Mouse (Mus musculus): ENCODE results near the gene Exosc10. TPM values are rescaled to one million over a fixed set of nuclear protein-coding genes. Genes with fewer than 3 reads are reported as not detected.

The Exosc10 gene
- polyA plus RNA-seq, 1 experiment from 2014 or later, result 95.6 TPM

- no peak for ATAC-seq (ENCODE audit: low FRiP score, low read depth)
- Histone ChIP-seq H3K36me3 (peaks cover 54% of the 10 kb centered on the region), H3K9ac (no peak overlapping the region), H3K27ac (no peak overlapping the region), H3K27me3 (replicated peaks) (no peaks in the 10 kb centered on the region), H3K4me1 (no peaks in the 10 kb centered on the region), H3K4me2 (replicated peaks) (no peak overlapping the region), H3K4me3 (no peak overlapping the region), H3K9me3 (no peaks in the 10 kb centered on the region)
- WGBS, result 85% methylated on average over 4 of the region's 4 CpGs
Observed at GRCm38 (mm10) chr4:148583257-148583656, 25.0 kb downstream of the Exosc10 start.

- no peaks in the 10 kb centered on the region for H3K9me3 ChIP-seq
- WGBS, result 87% methylated on average over 9 of the region's 9 CpGs
- H3K4me3 ChIP-seq, result no peak overlapping the region
- no peak overlapping the region for H3K9ac ChIP-seq
- 0 out of 2 replicates have a peak, but pooled peaks cover 4% of the 10 kb centered on the region for H3K4me1 ChIP-seq
- ATAC-seq (ENCODE audit: low FRiP score, low read depth), result no peak
- peaks cover 21% of the 10 kb centered on the region for H3K36me3 ChIP-seq
- no peak overlapping the region for H3K4me2 ChIP-seq (replicated peaks)
- no peaks in the 10 kb centered on the region for H3K27me3 ChIP-seq (replicated peaks)
- H3K27ac ChIP-seq, result no peak overlapping the region
Observed at GRCm38 (mm10) chr4:148586648-148587047, 28.4 kb downstream of the Exosc10 start.

- Histone ChIP-seq H3K36me3 (peaks cover 8% of the 10 kb centered on the region), H3K4me1 (peaks cover 20% of the 10 kb centered on the region), H3K27ac (no peak overlapping the region), H3K4me3 (no peak overlapping the region), H3K4me2 (replicated peaks) (no peak overlapping the region), H3K9me3 (no peaks in the 10 kb centered on the region), H3K27me3 (replicated peaks) (no peaks in the 10 kb centered on the region), H3K9ac (no peak overlapping the region)
- no peak for ATAC-seq (ENCODE audit: low FRiP score, low read depth)
- WGBS, result 86% methylated on average over 9 of the region's 9 CpGs
Observed at GRCm38 (mm10) chr4:148588793-148589192, 30.6 kb downstream of the Exosc10 start.

GRCm38 (mm10) chr4:148589565-148589964 is 31.3 kb downstream of the Exosc10 start:
- 61% methylated on average over 6 of the region's 8 CpGs for WGBS
- no peak for ATAC-seq (ENCODE audit: low FRiP score, low read depth)
- H3K27me3 ChIP-seq (replicated peaks), result no peaks in the 10 kb centered on the region

GRCm38 (mm10) chr4:148590421-148591170 is 32.4 kb downstream of the Exosc10 start:
- H3K9ac ChIP-seq, result peak overlapping the region; percentile 82; the same call in 1 of the 2 replicates
- H3K27ac ChIP-seq, result no peak overlapping the region
- no peaks in the 10 kb centered on the region for H3K9me3 ChIP-seq
- peak overlapping the region; percentile 94 for H3K4me3 ChIP-seq
- peaks cover 24% of the 10 kb centered on the region for H3K36me3 ChIP-seq
- peak overlapping the region; percentile 98 for H3K4me2 ChIP-seq (replicated peaks)
- no peak for ATAC-seq (ENCODE audit: low FRiP score, low read depth)
- 6% methylated on average over 18 of the region's 18 CpGs for WGBS
- no peaks in the 10 kb centered on the region for H3K27me3 ChIP-seq (replicated peaks)
- peaks cover 20% of the 10 kb centered on the region for H3K4me1 ChIP-seq

More at GRCm38 (mm10) chr4:148589565-148589964, 31.3 kb downstream of the Exosc10 start:
- Histone ChIP-seq H3K9ac (no peak overlapping the region), H3K4me2 (replicated peaks) (no peak overlapping the region), H3K4me1 (peaks cover 20% of the 10 kb centered on the region), H3K27ac (no peak overlapping the region), H3K4me3 (no peak overlapping the region), H3K36me3 (peaks cover 16% of the 10 kb centered on the region), H3K9me3 (no peaks in the 10 kb centered on the region)

- no peaks in the 10 kb centered on the region for H3K27me3 ChIP-seq (replicated peaks)
- peak; percentile 99 for ATAC-seq (ENCODE audit: low FRiP score, low read depth)
- no peak within 1 kb of the TSS for H3K27ac ChIP-seq
- H3K9ac ChIP-seq, result peak within 1 kb of the TSS; percentile 82
- H3K36me3 ChIP-seq, result peaks cover 30% of the 10 kb centered on the region
- peaks cover 20% of the 10 kb centered on the region for H3K4me1 ChIP-seq
- WGBS, result under 1% methylated on average over 50 of the region's 50 CpGs
- H3K4me3 ChIP-seq, result peak within 1 kb of the TSS; percentile 94
- H3K9me3 ChIP-seq, result no peaks in the 10 kb centered on the region
- peak within 1 kb of the TSS; percentile 98 for H3K4me2 ChIP-seq (replicated peaks)
Observed at GRCm38 (mm10) chr4:148591171-148591630, 33.0 kb downstream of the Exosc10 start, which contains the start of gene Srm. TSS of gene Srm (plus strand) at chr4:148591503.

GRCm38 (mm10) chr4:148591637-148592380 is 33.6 kb downstream of the Exosc10 start:
- H3K36me3 ChIP-seq, result peaks cover 36% of the 10 kb centered on the region
- peak overlapping the region; percentile 94 for H3K4me3 ChIP-seq
- peak overlapping the region; percentile 82 for H3K9ac ChIP-seq
- peak overlapping the region; percentile 98 for H3K4me2 ChIP-seq (replicated peaks)
- H3K27me3 ChIP-seq (replicated peaks), result no peaks in the 10 kb centered on the region
- peak; percentile 72 for ATAC-seq (ENCODE audit: low FRiP score, low read depth)
- peaks cover 20% of the 10 kb centered on the region for H3K4me1 ChIP-seq
- no peak overlapping the region for H3K27ac ChIP-seq
- WGBS, result under 1% methylated on average over 53 of the region's 53 CpGs
- no peaks in the 10 kb centered on the region for H3K9me3 ChIP-seq

GRCm38 (mm10) chr4:148593996-148594395 is 35.8 kb downstream of the Exosc10 start:
- no peaks in the 10 kb centered on the region for H3K9me3 ChIP-seq
- no peak overlapping the region for H3K27ac ChIP-seq
- H3K4me3 ChIP-seq, result no peak overlapping the region
- no peak overlapping the region for H3K9ac ChIP-seq
- H3K4me1 ChIP-seq, result peaks cover 20% of the 10 kb centered on the region
- no peak for ATAC-seq (ENCODE audit: low FRiP score, low read depth)
- H3K36me3 ChIP-seq, result peaks cover 49% of the 10 kb centered on the region
- no peaks in the 10 kb centered on the region for H3K27me3 ChIP-seq (replicated peaks)
- 94% methylated on average over 11 of the region's 11 CpGs for WGBS
- no peak overlapping the region for H3K4me2 ChIP-seq (replicated peaks)

GRCm38 (mm10) chr4:148595916-148596315 is 37.7 kb downstream of the Exosc10 start:
- H3K36me3 ChIP-seq, result peaks cover 49% of the 10 kb centered on the region
- H3K27ac ChIP-seq, result no peak overlapping the region
- no peak for ATAC-seq (ENCODE audit: low FRiP score, low read depth)
- no peaks in the 10 kb centered on the region for H3K27me3 ChIP-seq (replicated peaks)
- H3K4me1 ChIP-seq, result peaks cover 16% of the 10 kb centered on the region
- 92% methylated on average over 6 of the region's 6 CpGs for WGBS
- no peak overlapping the region for H3K9ac ChIP-seq
- H3K4me3 ChIP-seq, result no peak overlapping the region
- no peak overlapping the region for H3K4me2 ChIP-seq (replicated peaks)
- H3K9me3 ChIP-seq, result no peaks in the 10 kb centered on the region

GRCm38 (mm10) chr4:148596731-148597130 is 38.5 kb downstream of the Exosc10 start:
- Histone ChIP-seq H3K9me3 (no peaks in the 10 kb centered on the region), H3K27me3 (replicated peaks) (no peaks in the 10 kb centered on the region), H3K4me2 (replicated peaks) (no peak overlapping the region), H3K4me1 (peaks cover 16% of the 10 kb centered on the region), H3K9ac (no peak overlapping the region), H3K27ac (no peak overlapping the region), H3K36me3 (peaks cover 49% of the 10 kb centered on the region), H3K4me3 (no peak overlapping the region)
- 98% methylated on average over 3 of the region's 3 CpGs for WGBS
- no peak for ATAC-seq (ENCODE audit: low FRiP score, low read depth)

- Histone ChIP-seq H3K4me1 (no peaks in the 10 kb centered on the region), H3K9me3 (no peaks in the 10 kb centered on the region), H3K27ac (no peak overlapping the region), H3K36me3 (peaks cover 41% of the 10 kb centered on the region), H3K4me2 (replicated peaks) (no peak overlapping the region), H3K9ac (no peak overlapping the region), H3K27me3 (replicated peaks) (no peaks in the 10 kb centered on the region), H3K4me3 (no peak overlapping the region)
- no peak for ATAC-seq (ENCODE audit: low FRiP score, low read depth)
- 92% methylated on average over 12 of the region's 12 CpGs for WGBS
Observed at GRCm38 (mm10) chr4:148598826-148599225, 40.6 kb downstream of the Exosc10 start.

- no peak overlapping the region for H3K27ac ChIP-seq
- no peaks in the 10 kb centered on the region for H3K9me3 ChIP-seq
- no peak overlapping the region for H3K9ac ChIP-seq
- no peak overlapping the region for H3K4me2 ChIP-seq (replicated peaks)
- no peak overlapping the region for H3K4me3 ChIP-seq
- no peaks in the 10 kb centered on the region for H3K27me3 ChIP-seq (replicated peaks)
- WGBS, result 89% methylated on average over 4 of the region's 4 CpGs
- no peaks in the 10 kb centered on the region for H3K4me1 ChIP-seq
- peaks cover 26% of the 10 kb centered on the region for H3K36me3 ChIP-seq
- ATAC-seq (ENCODE audit: low FRiP score, low read depth), result no peak
Observed at GRCm38 (mm10) chr4:148600316-148600715, 42.1 kb downstream of the Exosc10 start.

Data from neural tube, embryonic 12.5 days (tissue).